Mouse (Mus musculus) spleen, adult 10 weeks (tissue): ENCODE results near the gene Soat1. TPM values are rescaled to one million over a fixed set of nuclear protein-coding genes. Genes with fewer than 3 reads are reported as not detected.

Experiments
- polyA plus RNA-seq: library from polyadenylated mRNA; stranded (reverse); fragments of 350-450 nt; fragmentation: Illumina TruSeq; extraction: RNeasy Lipid Tissue Mini Kit (QIAGEN cat#74804); gene quantifications from one replicate; pipeline ENCODE4 v1.2.3, GENCODE M21; 2015; ENCODE audit warnings: low replicate concordance; ENCODE audit not compliant: insufficient read depth

The Soat1 gene
- 66.3 TPM for polyA plus RNA-seq

GRCm38 (mm10) chr1:156473961-156474503 is at the start of gene Soat1:
Soat1 (minus strand) TSS chr1:156474331.

GRCm38 (mm10) chr1:156523842-156524241 is 49.7 kb upstream of the Soat1 start, which contains the start of gene Gm10031:
Gm10031 (plus strand) TSS chr1:156524012.

GRCm38 (mm10) chr1:156420671-156421297 is 53.3 kb downstream of the Soat1 start, which contains the start of gene Axdnd1:
Axdnd1 (minus strand) TSS chr1:156421159.

Other genes starting within 250 kb of the Soat1 start
- not detected for gene Tdrd5, start 170.7 kb downstream of the Soat1 start, polyA plus RNA-seq
- not detected for gene Nphs2, start 163.6 kb downstream of the Soat1 start, polyA plus RNA-seq
- 206 TPM for gene Gm2000, start 108.3 kb downstream of the Soat1 start, polyA plus RNA-seq
- gene Axdnd1, start 53.2 kb downstream of the Soat1 start, polyA plus RNA-seq, result 1.5 TPM
- 4.5 TPM for gene Gm10031, start 49.7 kb upstream of the Soat1 start, polyA plus RNA-seq
- 24.6 TPM for gene Abl2, start 84.5 kb upstream of the Soat1 start, polyA plus RNA-seq
- 31.6 TPM for gene Tor3a, start 200.0 kb upstream of the Soat1 start, polyA plus RNA-seq
- 37.2 TPM for gene Fam20b, start 244.8 kb upstream of the Soat1 start, polyA plus RNA-seq